Mouse (Mus musculus) liver, embryonic 15.5 days (tissue): Measurements from ENCODE around the gene Chd1. TPM values are rescaled to one million over a fixed set of nuclear protein-coding genes. Genes with fewer than 3 reads are reported as not detected.

Source experiments
- ATAC-seq: fragments of 200-750 bp; cut with Nextera tagmentation; 2 replicates; pipeline ENCODE4 v1.8.0; 2017; ENCODE audit warnings: moderate number of reproducible peaks, mild to moderate bottlenecking, moderate library complexity; ENCODE audit not compliant: insufficient read depth
- H3K27ac ChIP-seq: fragments of 300-500 bp; sonication (generic); replicated peaks from 2 replicates; pipeline ENCODE4 v1.5.1; 2015; ENCODE audit warnings: mild to moderate bottlenecking, inconsistent platforms
- H3K27me3 ChIP-seq: fragments of 300-500 bp; sonication (generic); 2 replicates; pipeline ENCODE4 v1.6.1; 2015; ENCODE audit warnings: mild to moderate bottlenecking, inconsistent platforms
- H3K36me3 ChIP-seq: fragments of 300-500 bp; sonication (generic); replicated peaks from 2 replicates; pipeline ENCODE4 v1.6.1; 2015; ENCODE audit warnings: moderate library complexity, mild to moderate bottlenecking, inconsistent platforms
- H3K4me1 ChIP-seq: fragments of 300-500 bp; sonication (generic); replicated peaks from 2 replicates; pipeline ENCODE4 v1.6.1; 2015; ENCODE audit warnings: inconsistent platforms
- H3K4me2 ChIP-seq: fragments of 300-500 bp; sonication (generic); 2 replicates; pipeline ENCODE4 v1.6.1; 2015; ENCODE audit warnings: moderate library complexity, mild to moderate bottlenecking, inconsistent platforms
- H3K4me3 ChIP-seq: fragments of 300-500 bp; sonication (generic); replicated peaks from 2 replicates; pipeline ENCODE4 v1.5.1; 2015; ENCODE audit warnings: mild to moderate bottlenecking, inconsistent platforms
- H3K9ac ChIP-seq: fragments of 300-500 bp; sonication (generic); 2 replicates; pipeline ENCODE4 v1.6.1; 2015; ENCODE audit warnings: moderate library complexity, mild to moderate bottlenecking, inconsistent platforms
- H3K9me3 ChIP-seq: fragments of 300-500 bp; sonication (generic); replicated peaks from 2 replicates; pipeline ENCODE4 v1.6.1; 2016; ENCODE audit warnings: inconsistent platforms
- WGBS: fragments of 180-500 bp; shearing (Covaris S2); methylation state at CpG from one replicate; pipeline ENCODE4 v1.1.7; 2015; ENCODE audit warnings: mixed read lengths; ENCODE audit not compliant: insufficient replicate concordance; 5-methylcytosine and 5-hydroxymethylcytosine counted together
- polyA plus RNA-seq: library from polyadenylated mRNA; unstranded; fragments of >200 nt; fragmentation: Nextera tagmentation; extraction: Ambion mirVana; gene quantifications from 2 replicates; pipeline ENCODE4 v1.2.1, GENCODE M21; 2015

The Chd1 gene
- polyA plus RNA-seq, 1 experiment from 2014 or later = 12.7 TPM

- Histone ChIP-seq H3K27me3 (no peaks in the 10 kb centered on the region), H3K4me3 (no peak overlapping the region), H3K27ac (no peak overlapping the region), H3K9me3 (no peaks in the 10 kb centered on the region), H3K36me3 (peaks cover 3% of the 10 kb centered on the region), H3K4me1 (no peaks in the 10 kb centered on the region), H3K9ac (no peak overlapping the region), H3K4me2 (no peak overlapping the region)
- no peak for ATAC-seq
- WGBS = 61% methylated on average over 5 of the region's 5 CpGs
These were observed 71.6 kb downstream of the Chd1 start for GRCm38 (mm10) chr17:15776349-15776748.

- Histone ChIP-seq H3K36me3 (no peaks in the 10 kb centered on the region), H3K4me2 (no peak overlapping the region), H3K27me3 (no peaks in the 10 kb centered on the region), H3K4me3 (no peak overlapping the region), H3K9ac (no peak overlapping the region), H3K27ac (no peak overlapping the region), H3K4me1 (no peaks in the 10 kb centered on the region), H3K9me3 (no peaks in the 10 kb centered on the region)
- no peak for ATAC-seq
- 67% methylated on average over 6 of the region's 6 CpGs for WGBS
These were observed 73.2 kb downstream of the Chd1 start for GRCm38 (mm10) chr17:15777979-15778378.

GRCm38 (mm10) chr17:15787036-15787435, 82.3 kb downstream of the Chd1 start:
- WGBS = 18% methylated on average over 3 of the region's 3 CpGs

GRCm38 (mm10) chr17:15790716-15791115, 85.9 kb downstream of the Chd1 start:
- Histone ChIP-seq H3K4me1 (no peaks in the 10 kb centered on the region), H3K27ac (no peak overlapping the region), H3K9ac (no peak overlapping the region), H3K9me3 (no peaks in the 10 kb centered on the region), H3K36me3 (no peaks in the 10 kb centered on the region), H3K27me3 (no peaks in the 10 kb centered on the region), H3K4me2 (no peak overlapping the region), H3K4me3 (no peak overlapping the region)
- ATAC-seq = no peak
- 60% methylated on average over 8 of the region's 8 CpGs for WGBS

More at GRCm38 (mm10) chr17:15787036-15787435, 82.3 kb downstream of the Chd1 start:
- H3K27ac ChIP-seq = no peak overlapping the region
- no peaks in the 10 kb centered on the region for H3K36me3 ChIP-seq
- H3K4me1 ChIP-seq = no peaks in the 10 kb centered on the region
- no peak overlapping the region for H3K4me2 ChIP-seq
- H3K27me3 ChIP-seq = no peaks in the 10 kb centered on the region
- no peak for ATAC-seq
- no peak overlapping the region for H3K9ac ChIP-seq
- H3K4me3 ChIP-seq = no peak overlapping the region
- no peaks in the 10 kb centered on the region for H3K9me3 ChIP-seq

- WGBS = 51% methylated on average over 3 of the region's 3 CpGs
- H3K4me2 ChIP-seq = no peak overlapping the region
- H3K36me3 ChIP-seq = no peaks in the 10 kb centered on the region
- ATAC-seq = no peak
- no peak overlapping the region for H3K4me3 ChIP-seq
- H3K9ac ChIP-seq = no peak overlapping the region
- H3K9me3 ChIP-seq = no peaks in the 10 kb centered on the region
- no peak overlapping the region for H3K27ac ChIP-seq
- H3K4me1 ChIP-seq = no peaks in the 10 kb centered on the region
- no peaks in the 10 kb centered on the region for H3K27me3 ChIP-seq
These were observed 94.5 kb downstream of the Chd1 start for GRCm38 (mm10) chr17:15799195-15799793.

GRCm38 (mm10) chr17:15804008-15804812, 99.4 kb downstream of the Chd1 start:
- Histone ChIP-seq H3K4me1 (no peaks in the 10 kb centered on the region), H3K4me2 (no peak overlapping the region), H3K4me3 (no peak overlapping the region), H3K27me3 (no peaks in the 10 kb centered on the region), H3K36me3 (no peaks in the 10 kb centered on the region), H3K9me3 (no peaks in the 10 kb centered on the region), H3K27ac (no peak overlapping the region), H3K9ac (no peak overlapping the region)
- 34% methylated on average over 15 of the region's 15 CpGs for WGBS
- ATAC-seq = no peak

- Histone ChIP-seq H3K4me3 (no peak overlapping the region), H3K36me3 (no peaks in the 10 kb centered on the region), H3K4me1 (no peaks in the 10 kb centered on the region), H3K4me2 (no peak overlapping the region), H3K27ac (no peak overlapping the region), H3K9me3 (no peaks in the 10 kb centered on the region), H3K9ac (no peak overlapping the region), H3K27me3 (no peaks in the 10 kb centered on the region)
- 70% methylated on average over 23 of the region's 23 CpGs for WGBS
- ATAC-seq = no peak
These were observed 102.7 kb downstream of the Chd1 start for GRCm38 (mm10) chr17:15807295-15807984.

- Histone ChIP-seq H3K4me3 (no peak overlapping the region), H3K4me1 (no peaks in the 10 kb centered on the region), H3K27ac (no peak overlapping the region), H3K9me3 (no peaks in the 10 kb centered on the region), H3K9ac (no peak overlapping the region), H3K4me2 (no peak overlapping the region), H3K27me3 (no peaks in the 10 kb centered on the region), H3K36me3 (no peaks in the 10 kb centered on the region)
- 45% methylated on average over 4 of the region's 4 CpGs for WGBS
- ATAC-seq = no peak
These were observed 103.2 kb downstream of the Chd1 start for GRCm38 (mm10) chr17:15808015-15808414.

- no peak overlapping the region for H3K9ac ChIP-seq
- no peak for ATAC-seq
- H3K9me3 ChIP-seq = no peaks in the 10 kb centered on the region
- H3K4me2 ChIP-seq = no peak overlapping the region
- H3K27me3 ChIP-seq = no peaks in the 10 kb centered on the region
- H3K4me3 ChIP-seq = no peak overlapping the region
- 29% methylated on average over 10 of the region's 10 CpGs for WGBS
- no peak overlapping the region for H3K27ac ChIP-seq
- H3K4me1 ChIP-seq = no peaks in the 10 kb centered on the region
- no peaks in the 10 kb centered on the region for H3K36me3 ChIP-seq
These were observed 104.0 kb downstream of the Chd1 start for GRCm38 (mm10) chr17:15808468-15809374.

- Histone ChIP-seq H3K4me1 (no peaks in the 10 kb centered on the region), H3K4me3 (no peak overlapping the region), H3K27ac (no peak overlapping the region), H3K9me3 (no peaks in the 10 kb centered on the region), H3K9ac (no peak overlapping the region), H3K27me3 (no peaks in the 10 kb centered on the region), H3K36me3 (no peaks in the 10 kb centered on the region), H3K4me2 (no peak overlapping the region)
- WGBS = 68% methylated on average over 2 of the region's 2 CpGs
- ATAC-seq = no peak
These were observed 105.2 kb downstream of the Chd1 start for GRCm38 (mm10) chr17:15809949-15810348.
